Mouse (Mus musculus) midbrain, embryonic 10.5 days (tissue): Measurements from ENCODE around the gene Gsta2. TPM values are rescaled to one million over a fixed set of nuclear protein-coding genes. Genes with fewer than 3 reads are reported as not detected.
"Not testable (repeated sequence)": the region's sequence is repeated elsewhere in the genome, so short reads cannot be mapped to it uniquely, and the experiment has no call there.

ENCODE experiments used
- DNase-seq: peaks from one replicate; pipeline ENCODE4 v3.0.0-alpha.2; 2017; ENCODE audit warnings: low spot score
- H3K27ac ChIP-seq: fragments of 300-500 bp; sonication (generic); replicated peaks from 2 replicates; pipeline ENCODE4 v1.5.1; 2016; ENCODE audit warnings: mild to moderate bottlenecking
- H3K27me3 ChIP-seq: fragments of 300-500 bp; sonication (generic); 2 replicates; pipeline ENCODE4 v1.6.1; 2016; ENCODE audit warnings: low read depth, mild to moderate bottlenecking; ENCODE audit not compliant: poor library complexity, severe bottlenecking
- H3K36me3 ChIP-seq: fragments of 300-500 bp; sonication (generic); 2 replicates; pipeline ENCODE4 v1.6.1; 2016; ENCODE audit warnings: mild to moderate bottlenecking, moderate library complexity
- H3K4me1 ChIP-seq: fragments of 300-500 bp; sonication (generic); 2 replicates; pipeline ENCODE4 v1.6.1; 2016
- H3K4me3 ChIP-seq: fragments of 300-500 bp; sonication (generic); 2 replicates; pipeline ENCODE4 v1.5.1; 2016; ENCODE audit warnings: mild to moderate bottlenecking, moderate library complexity
- H3K9me3 ChIP-seq: fragments of 300-500 bp; sonication (generic); replicated peaks from 2 replicates; pipeline ENCODE4 v1.6.1; 2016; ENCODE audit warnings: mild to moderate bottlenecking
- WGBS: fragments of 180-500 bp; shearing (Covaris S2); methylation state at CpG from one replicate; pipeline ENCODE4 v1.1.7; 2016; 5-methylcytosine and 5-hydroxymethylcytosine counted together
- polyA plus RNA-seq: library from polyadenylated mRNA; unstranded; fragments of >200 nt; fragmentation: Nextera tagmentation; extraction: Ambion mirVana; gene quantifications from 2 replicates; pipeline ENCODE4 v1.2.1, GENCODE M21; 2016

The Gsta2 gene
- polyA plus RNA-seq, 1 experiment from 2014 or later: not detected

- Histone ChIP-seq H3K9me3 (no peaks in the 10 kb centered on the region), H3K27ac (no peak overlapping the region), H3K4me3 (no peak overlapping the region), H3K27me3 (peaks cover 28% of the 10 kb centered on the region), H3K36me3 (no peaks in the 10 kb centered on the region), H3K4me1 (peaks cover 14% of the 10 kb centered on the region)
- WGBS: 69% methylated on average over 4 of the region's 4 CpGs
- no peak for DNase-seq
Observed at GRCm38 (mm10) chr9:78375486-78375885, 19.9 kb upstream of the Gsta2 start.

DNA sequence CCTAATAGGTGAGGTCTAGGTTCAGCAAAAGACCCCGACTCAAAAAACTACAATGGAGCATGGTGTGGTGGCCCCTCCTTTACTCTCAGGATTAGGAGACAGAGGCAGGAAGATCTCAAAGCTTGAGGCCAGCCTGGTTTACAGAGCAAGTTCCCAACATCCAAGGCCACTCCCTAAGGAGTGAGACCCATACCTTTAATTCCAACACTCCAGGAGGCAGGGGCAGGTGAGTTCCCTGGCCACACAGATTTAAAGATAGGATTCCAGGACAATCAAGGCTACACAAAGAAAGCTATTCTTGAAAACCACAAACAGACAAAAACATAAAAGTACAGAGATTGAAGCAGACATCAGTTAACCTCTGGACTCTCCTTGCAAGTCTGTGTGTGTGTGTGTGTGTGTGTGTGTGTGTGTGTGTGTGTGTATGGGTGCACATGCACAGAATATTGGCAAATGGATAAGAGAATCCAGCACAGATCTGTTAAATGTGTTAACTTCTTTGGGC, 19.3 kb upstream of the Gsta2 start:
- WGBS: 85% methylated on average over 1 of the region's 1 CpGs
- Histone ChIP-seq H3K9me3 (no peaks in the 10 kb centered on the region), H3K27me3 (peaks cover 28% of the 10 kb centered on the region), H3K27ac (no peak overlapping the region), H3K4me1 (peaks cover 14% of the 10 kb centered on the region), H3K36me3 (no peaks in the 10 kb centered on the region), H3K4me3 (no peak overlapping the region)
- no peak for DNase-seq

- Histone ChIP-seq H3K4me1 (peaks cover 14% of the 10 kb centered on the region), H3K27ac (no peak overlapping the region), H3K27me3 (peaks cover 24% of the 10 kb centered on the region), H3K4me3 (no peak overlapping the region), H3K36me3 (no peaks in the 10 kb centered on the region), H3K9me3 (no peaks in the 10 kb centered on the region)
- 67% methylated on average over 5 of the region's 5 CpGs for WGBS
- no peak for DNase-seq
Observed at GRCm38 (mm10) chr9:78374397-78374796, 18.8 kb upstream of the Gsta2 start.

DNA sequence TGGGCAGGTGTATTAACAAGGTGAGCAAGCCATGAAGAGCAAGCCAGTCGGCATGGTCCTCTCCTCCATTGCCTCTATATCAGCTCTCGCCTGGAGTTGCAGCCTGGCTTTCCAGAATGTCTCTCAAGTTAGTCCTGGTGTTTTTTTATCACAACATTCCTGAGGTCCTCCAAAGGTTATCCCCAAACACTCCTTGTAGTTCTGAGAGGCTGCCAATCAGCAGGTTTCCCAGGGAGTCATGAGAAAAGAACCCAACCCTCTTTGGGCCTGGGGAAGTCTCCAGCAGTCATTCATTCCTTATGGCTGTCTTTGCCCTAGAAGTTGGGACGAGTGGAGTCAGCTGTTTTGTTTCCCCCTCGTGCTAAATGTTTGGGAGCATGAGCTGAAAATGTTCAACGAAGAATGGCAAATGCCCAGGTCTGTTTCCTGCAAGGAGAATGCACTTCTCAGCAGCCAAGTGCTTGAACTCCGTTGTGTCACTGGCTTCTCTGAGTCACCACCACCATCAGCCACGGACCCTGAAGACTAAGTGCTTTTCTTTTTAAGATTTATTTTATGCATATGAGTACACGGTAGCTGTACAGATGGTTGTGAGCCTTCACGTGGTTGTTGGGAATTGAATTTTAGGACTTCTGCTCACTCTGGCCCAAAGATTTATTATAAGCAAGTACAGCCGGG, 17.4 kb upstream of the Gsta2 start:
- Histone ChIP-seq H3K27ac (no peak overlapping the region), H3K4me3 (no peak overlapping the region), H3K36me3 (no peaks in the 10 kb centered on the region), H3K4me1 (peaks cover 5% of the 10 kb centered on the region), H3K27me3 (peaks cover 12% of the 10 kb centered on the region), H3K9me3 (no peaks in the 10 kb centered on the region)
- no peak for DNase-seq
- 88% methylated on average over 10 of the region's 10 CpGs for WGBS

DNA sequence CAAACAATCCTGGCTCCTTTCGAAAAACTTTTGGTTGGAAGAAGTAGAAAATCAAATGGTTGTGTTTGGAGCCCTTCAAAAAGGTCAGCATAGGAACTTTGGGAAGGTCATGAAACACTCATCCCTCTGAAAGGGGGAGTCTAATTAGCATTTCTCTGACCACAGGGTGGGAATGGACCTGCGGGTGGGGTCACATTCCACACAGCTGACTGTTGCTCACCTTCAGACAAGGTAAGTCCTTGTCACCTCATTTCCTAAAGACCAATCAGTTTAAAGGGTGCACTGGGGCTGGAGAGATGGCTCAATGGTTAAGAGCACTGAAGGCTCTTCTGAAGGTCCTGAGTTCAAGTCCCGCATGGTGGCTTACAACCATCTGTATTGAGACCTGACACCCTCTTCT, 15.9 kb upstream of the Gsta2 start:
- H3K27ac ChIP-seq: no peak overlapping the region
- DNase-seq: no peak
- H3K36me3 ChIP-seq: no peaks in the 10 kb centered on the region
- no peaks in the 10 kb centered on the region for H3K4me1 ChIP-seq
- 96% methylated on average over 3 of the region's 3 CpGs for WGBS
- no peaks in the 10 kb centered on the region for H3K27me3 ChIP-seq
- no peak overlapping the region for H3K4me3 ChIP-seq
- no peaks in the 10 kb centered on the region for H3K9me3 ChIP-seq

DNA sequence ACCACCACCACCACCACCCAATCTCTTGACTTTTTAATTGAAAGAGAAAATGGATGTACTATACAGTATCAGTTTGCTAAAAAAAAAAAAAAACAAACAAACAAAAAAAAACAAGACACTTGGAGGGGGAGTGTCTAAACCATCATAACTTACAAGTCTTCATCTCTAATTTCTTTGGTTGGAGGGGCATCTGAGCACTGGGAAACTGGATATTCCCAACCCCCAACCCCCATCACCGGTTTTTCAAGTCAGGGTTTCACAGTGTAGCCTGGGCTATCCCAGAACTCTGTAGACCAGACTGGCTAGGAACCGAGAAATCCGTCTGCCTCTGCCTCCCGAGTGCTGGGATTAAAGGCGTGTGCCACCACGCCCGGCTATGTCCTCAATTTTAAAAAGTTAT, 14.2 kb upstream of the Gsta2 start:
- Histone ChIP-seq H3K9me3 (no peaks in the 10 kb centered on the region), H3K27me3 (no peaks in the 10 kb centered on the region), H3K4me3 (no peak overlapping the region), H3K27ac (no peak overlapping the region), H3K4me1 (no peaks in the 10 kb centered on the region), H3K36me3 (no peaks in the 10 kb centered on the region)
- WGBS: 92% methylated on average over 7 of the region's 7 CpGs
- no peak for DNase-seq

GRCm38 (mm10) chr9:78369349-78369748, 13.8 kb upstream of the Gsta2 start:
- H3K27ac ChIP-seq: no peak overlapping the region
- no peaks in the 10 kb centered on the region for H3K9me3 ChIP-seq
- H3K4me3 ChIP-seq: no peak overlapping the region
- H3K4me1 ChIP-seq: no peaks in the 10 kb centered on the region
- WGBS: 84% methylated on average over 2 of the region's 2 CpGs
- H3K36me3 ChIP-seq: no peaks in the 10 kb centered on the region
- H3K27me3 ChIP-seq: no peaks in the 10 kb centered on the region
- DNase-seq: no peak

GRCm38 (mm10) chr9:78368671-78369293, 13.2 kb upstream of the Gsta2 start:
- Histone ChIP-seq H3K4me3 (no peak overlapping the region), H3K27me3 (no peaks in the 10 kb centered on the region), H3K9me3 (no peaks in the 10 kb centered on the region), H3K4me1 (no peaks in the 10 kb centered on the region), H3K27ac (no peak overlapping the region), H3K36me3 (no peaks in the 10 kb centered on the region)
- no peak for DNase-seq
- WGBS: 81% methylated on average over 3 of the region's 3 CpGs

- H3K27me3 ChIP-seq, H3K27ac ChIP-seq, H3K36me3 ChIP-seq, H3K4me1 ChIP-seq, H3K9me3 ChIP-seq, H3K4me3 ChIP-seq, DNase-seq: not testable (repeated sequence)
- 91% methylated on average over 16 of the region's 16 CpGs for WGBS
Observed at GRCm38 (mm10) chr9:78367959-78368358, 12.4 kb upstream of the Gsta2 start, which contains the start of gene Dppa5a. TSS of gene Dppa5a (minus strand) at chr9:78368177.

DNA sequence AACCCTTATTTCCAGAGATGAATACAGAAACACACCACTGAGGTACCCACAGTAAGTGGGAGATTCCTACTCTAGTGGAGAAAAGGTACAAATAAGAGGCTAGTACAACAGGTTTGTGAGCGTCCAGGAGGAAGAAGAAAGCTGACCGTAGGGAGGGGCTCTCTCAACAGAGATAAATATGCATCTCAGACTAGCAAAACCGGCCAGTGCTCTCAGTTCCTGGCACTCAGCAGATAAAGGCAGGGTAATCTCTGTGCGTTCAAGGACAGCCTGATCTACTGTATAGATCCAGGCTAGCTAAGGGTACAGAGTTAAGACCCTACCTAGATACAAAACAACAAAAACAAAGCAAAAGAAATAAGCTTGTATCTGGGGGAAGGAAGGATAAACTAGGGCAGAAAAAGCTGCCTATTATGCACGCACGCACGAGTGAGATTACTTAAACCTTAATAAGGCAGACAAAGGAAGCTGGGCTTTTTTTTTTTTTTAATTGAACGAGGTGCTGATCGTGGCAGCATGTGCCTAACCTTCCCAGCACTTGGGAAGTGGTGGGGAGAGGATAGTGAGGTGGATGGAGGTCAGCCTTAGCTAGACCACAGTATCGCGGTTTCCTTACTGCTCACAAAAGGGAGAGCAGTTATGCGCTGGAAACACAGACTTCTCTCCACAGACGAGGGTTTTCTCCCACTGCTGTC, 10.4 kb upstream of the Gsta2 start:
- Histone ChIP-seq H3K4me1 (no peaks in the 10 kb centered on the region), H3K9me3 (no peaks in the 10 kb centered on the region), H3K27ac (no peak overlapping the region), H3K36me3 (no peaks in the 10 kb centered on the region), H3K4me3 (no peak overlapping the region), H3K27me3 (no peaks in the 10 kb centered on the region)
- no peak for DNase-seq
- 71% methylated on average over 13 of the region's 13 CpGs for WGBS

- DNase-seq: no peak
- H3K4me1 ChIP-seq: no peaks in the 10 kb centered on the region
- 89% methylated on average over 6 of the region's 6 CpGs for WGBS
- H3K4me3 ChIP-seq: no peak overlapping the region
- no peaks in the 10 kb centered on the region for H3K27me3 ChIP-seq
- no peak overlapping the region for H3K27ac ChIP-seq
- H3K9me3 ChIP-seq: no peaks in the 10 kb centered on the region
- H3K36me3 ChIP-seq: no peaks in the 10 kb centered on the region
Observed at GRCm38 (mm10) chr9:78364701-78365100, 9.1 kb upstream of the Gsta2 start.

DNA sequence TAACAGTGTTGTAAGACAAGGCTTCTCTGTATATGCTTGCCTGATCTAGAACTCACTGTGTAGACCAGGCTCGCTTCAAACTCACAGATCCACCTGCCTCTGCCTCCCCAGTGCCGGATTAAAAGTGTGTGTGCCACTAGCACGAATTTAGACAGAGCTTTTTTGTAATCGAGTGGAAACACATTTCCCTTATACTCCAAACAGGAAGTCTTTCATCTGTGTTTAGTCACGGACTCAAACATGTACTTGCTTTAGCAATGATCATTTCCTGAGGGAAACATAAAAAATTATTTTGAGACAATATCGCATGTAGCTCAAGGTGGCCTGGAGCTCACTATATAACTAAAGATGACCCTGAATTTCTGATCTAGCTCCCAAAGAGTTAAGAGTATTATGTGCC, 7.8 kb upstream of the Gsta2 start:
- Histone ChIP-seq H3K4me3 (no peak overlapping the region), H3K4me1 (no peaks in the 10 kb centered on the region), H3K36me3 (no peaks in the 10 kb centered on the region), H3K27me3 (no peaks in the 10 kb centered on the region), H3K9me3 (no peaks in the 10 kb centered on the region), H3K27ac (no peak overlapping the region)
- WGBS: 85% methylated on average over 6 of the region's 6 CpGs
- DNase-seq: no peak

DNA sequence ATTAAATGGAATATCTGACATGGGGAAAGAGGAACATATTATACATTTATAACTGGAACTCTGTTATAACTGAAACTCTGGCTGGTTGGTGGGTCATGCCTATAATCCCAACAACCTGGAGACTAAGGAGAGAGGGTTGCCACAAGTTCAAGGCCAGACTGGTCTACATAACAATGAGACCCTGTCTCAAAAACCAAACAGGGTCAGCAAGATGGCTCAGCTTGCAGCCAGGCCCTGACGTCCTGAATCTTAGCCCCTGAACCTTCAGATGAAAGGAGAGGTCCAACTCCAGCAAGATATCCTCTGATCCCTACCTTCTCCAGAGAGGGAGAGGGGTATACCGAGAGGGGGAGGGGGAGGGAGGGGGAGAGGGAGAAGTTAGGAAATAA, 4.9 kb upstream of the Gsta2 start:
- H3K27me3 ChIP-seq: no peaks in the 10 kb centered on the region
- 42% methylated on average over 2 of the region's 2 CpGs for WGBS
- no peak overlapping the region for H3K27ac ChIP-seq
- no peaks in the 10 kb centered on the region for H3K36me3 ChIP-seq
- no peaks in the 10 kb centered on the region for H3K4me1 ChIP-seq
- no peak overlapping the region for H3K4me3 ChIP-seq
- no peak for DNase-seq
- H3K9me3 ChIP-seq: no peaks in the 10 kb centered on the region
